25 mouse cellular contexts compared by ENCODE assay signal in the genomic region with DNA sequence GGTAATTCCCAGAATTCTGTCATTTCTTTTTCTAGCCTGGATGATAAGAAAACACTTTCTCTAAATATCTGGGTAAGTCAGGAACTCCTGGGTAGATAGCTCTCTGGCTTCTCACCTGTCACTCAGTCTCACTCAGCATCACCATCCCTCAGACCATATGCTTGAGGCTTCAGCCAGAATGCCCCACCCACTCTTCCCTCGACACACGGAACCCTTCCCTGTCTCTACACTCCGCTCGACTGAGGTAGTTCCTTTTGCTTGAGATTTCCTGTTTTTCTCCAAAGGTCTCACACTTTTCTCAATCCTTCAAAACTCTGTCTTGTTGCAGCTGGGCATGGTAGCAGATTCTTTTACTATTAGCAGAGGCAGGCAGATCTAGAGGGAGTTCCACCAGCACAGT. TPM values are rescaled to one million over a fixed set of nuclear protein-coding genes. Genes with fewer than 3 reads are reported as not detected.
DNase-seq lines count a peak whose midpoint lies in the region; ATAC-seq and TF ChIP-seq lines count a peak whose summit lies in the region.
"Had no signal": no experiment of that assay in that cellular context is flagged by ENCODE, and none has a peak within 500 bp of the region (broad histone marks: within the 10 kb centered on the region; RNA-seq: fewer than 3 reads in every experiment).

No protein-coding gene starts in this region.

- H3K4me3 ChIP-seq in left cerebral cortex, adult 2 months = no peak overlapping the region
- H3K4me3 ChIP-seq in stomach, postnatal 0 days (ENCODE audit: low read depth, low read length) = no peak overlapping the region
- H3K4me3 ChIP-seq in heart, adult 2 months = no peak overlapping the region
- H3K4me3 ChIP-seq: hindbrain, embryonic 15.5 days; kidney, embryonic 15.5 days; limb, embryonic 13.5 days; liver, embryonic 13.5 days; lung, embryonic 15.5 days; stomach, embryonic 15.5 days had no signal

- H3K9ac ChIP-seq in stomach, postnatal 0 days (ENCODE audit: low read length) = no peak overlapping the region
- no peak overlapping the region for H3K9ac ChIP-seq in heart, adult 2 months (ENCODE audit: low read depth, low read length)
- H3K9ac ChIP-seq: hindbrain, embryonic 15.5 days; kidney, embryonic 15.5 days; limb, embryonic 13.5 days; liver, embryonic 13.5 days; lung, embryonic 15.5 days; stomach, embryonic 15.5 days had no signal

- no peak for ATAC-seq in stomach, postnatal 0 days (ENCODE audit: low FRiP score, low TSS enrichment)
- ATAC-seq: intestine, postnatal 0 days; midbrain, embryonic 16.5 days had no signal

- H3K9me3 ChIP-seq in stomach, postnatal 0 days (ENCODE audit: control insufficient read depth, low read length) = no peaks in the 10 kb centered on the region
- H3K9me3 ChIP-seq: hindbrain, embryonic 15.5 days; kidney, embryonic 15.5 days; limb, embryonic 13.5 days; liver, embryonic 13.5 days; lung, embryonic 15.5 days; stomach, embryonic 15.5 days had no signal

- TF ChIP-seq POLR2A in heart, adult 2 months (IDR thresholded peaks at IDR 0.05; ENCODE audit: insufficient read depth, low read depth, low read length) = no peak

- H3K4me1 ChIP-seq in stomach, postnatal 0 days (replicated peaks; ENCODE audit: control insufficient read depth, insufficient read depth) = no peaks in the 10 kb centered on the region
- H3K4me1 ChIP-seq in heart, adult 2 months (ENCODE audit: control insufficient read depth, insufficient read depth, low read length) = no peaks in the 10 kb centered on the region

- no peaks in the 10 kb centered on the region for H3K36me3 ChIP-seq in stomach, postnatal 0 days (ENCODE audit: control insufficient read depth, insufficient read depth, low read length)
- no peaks in the 10 kb centered on the region for H3K36me3 ChIP-seq in heart, adult 2 months (ENCODE audit: control insufficient read depth, insufficient read depth, low read length)
- H3K36me3 ChIP-seq: hindbrain, embryonic 15.5 days; kidney, embryonic 15.5 days; limb, embryonic 13.5 days; liver, embryonic 13.5 days; lung, embryonic 15.5 days; stomach, embryonic 15.5 days had no signal

- peak; percentile 39 for DNase-seq in cerebellum, adult 11 months
- no peak for DNase-seq in cerebellum, adult 8-10 months
- peak; percentile 81 for DNase-seq in right cerebral cortex, adult 18-20 months
- DNase-seq in right cerebral cortex, postnatal 4 days = no peak
- DNase-seq in left cerebral cortex, adult 2 months (ENCODE audit: extremely low spot score in 1 of 2, low spot score in 2 of 2) = peak in 1 of 2 experiments; percentile 46
- no peak for DNase-seq in stomach, postnatal 0 days (ENCODE audit: low spot score)
- no peak for DNase-seq in heart, adult 2 months
- no peak for DNase-seq in neural tube, embryonic 10.5 days (ENCODE audit: extremely low spot score, low spot score)
- DNase-seq: gastrocnemius, postnatal 14 days; heart, adult 18-20 months; heart, postnatal 4 days; liver, embryonic 13.5 days; lung, postnatal 4 days; retina, postnatal 1 day had no signal

- no peaks in the 10 kb centered on the region for H3K79me2 ChIP-seq in heart, adult 2 months (replicated peaks; ENCODE audit: control insufficient read depth, insufficient read depth, low read length)

- no peak overlapping the region for H3K4me2 ChIP-seq in stomach, postnatal 0 days (replicated peaks; ENCODE audit: low read depth)
- H3K4me2 ChIP-seq: hindbrain, embryonic 15.5 days; kidney, embryonic 15.5 days; limb, embryonic 13.5 days; liver, embryonic 13.5 days; lung, embryonic 15.5 days; stomach, embryonic 15.5 days had no signal

- no peak for TF ChIP-seq EP300 in stomach, postnatal 0 days (optimal IDR thresholded peaks at IDR 0.05)
- no peak for TF ChIP-seq EP300 in heart, adult 2 months (IDR thresholded peaks at IDR 0.05; ENCODE audit: insufficient read depth, low read depth, low read length)

- peak overlapping the region; percentile 75 for H3K27ac ChIP-seq in left cerebral cortex, adult 2 months
- no peak overlapping the region for H3K27ac ChIP-seq in stomach, postnatal 0 days (replicated peaks)
- no peak overlapping the region for H3K27ac ChIP-seq in heart, adult 2 months
- H3K27ac ChIP-seq: hindbrain, embryonic 15.5 days; kidney, embryonic 15.5 days; limb, embryonic 13.5 days; liver, embryonic 13.5 days; lung, embryonic 15.5 days; stomach, embryonic 15.5 days had no signal

- no peak for TF ChIP-seq CTCF in left cerebral cortex, adult 2 months (IDR thresholded peaks at IDR 0.05)
- no peak for TF ChIP-seq CTCF in stomach, postnatal 0 days (IDR thresholded peaks at IDR 0.05; ENCODE audit: low read depth)
- no peak for TF ChIP-seq CTCF in heart, adult 2 months (IDR thresholded peaks at IDR 0.05)

- no peaks in the 10 kb centered on the region for H3K27me3 ChIP-seq in stomach, postnatal 0 days (ENCODE audit: control insufficient read depth, insufficient read depth, low read length)
- no peaks in the 10 kb centered on the region for H3K27me3 ChIP-seq in heart, adult 2 months (ENCODE audit: control insufficient read depth, insufficient read depth, low read length)

- intact Hi-C loops in left cerebral cortex, adult 2 months (cut with DNase I) = no loop called here
- intact Hi-C loops in heart, adult 2 months (cut with DNase I) = no loop called here

- WGBS in stomach, postnatal 0 days = 26% methylated on average over 4 of the region's 4 CpGs
- 43% methylated on average over 4 of the region's 4 CpGs for WGBS in heart, adult 2 months

RNA-seq across cellular contexts. Expression of a gene that starts 4.1 kb away (rescaled TPM):
- 10 to 100 TPM; 36.8 to 39.8 TPM for total RNA-seq in left cerebral cortex, adult 2 months (2021)
- 1.9 and 2.5 TPM in 2 replicates for polyA plus RNA-seq in stomach, postnatal 0 days (2015; fragmentation: Nextera tagmentation; extraction: Ambion mirVana)
- total RNA-seq in heart, adult 2 months (2021) = 10 to 100 TPM in 1 of 2 experiments, 1 to 10 TPM in 1; 6.9 to 13.2 TPM
- polyA plus RNA-seq in heart, adult 2 months (2012; rRNA removed) = 1.8 and 3.2 TPM in 2 replicates

RNA-seq across cellular contexts. Expression of a gene that starts 17.1 kb away (rescaled TPM):
- not detected for total RNA-seq in left cerebral cortex, adult 2 months (2021)
- polyA plus RNA-seq in stomach, postnatal 0 days (2015; fragmentation: Nextera tagmentation; extraction: Ambion mirVana) = 0.74 and 1.5 TPM in 2 replicates
- not detected for total RNA-seq in heart, adult 2 months (2021)
- polyA plus RNA-seq in heart, adult 2 months (2012; rRNA removed) = 0.29 and 0.70 TPM in 2 replicates
- total RNA-seq: gastrocnemius, postnatal 14 days; heart, postnatal 4 days; layer of hippocampus, postnatal 25 days had no signal
- polyA plus RNA-seq: forebrain, embryonic 11.5 days; heart, embryonic 14.5 days; hindbrain, embryonic 15.5 days; kidney, embryonic 15.5 days; limb, embryonic 13.5 days; liver, embryonic 13.5 days; lung, embryonic 15.5 days; midbrain, embryonic 16.5 days; neural tube, embryonic 11.5 days had no signal

RNA-seq across cellular contexts. Expression of a gene that starts 28.9 kb away (rescaled TPM):
- 10 to 100 TPM; 63.2 to 72.1 TPM for total RNA-seq in left cerebral cortex, adult 2 months (2021)
- 28.9 and 33.9 TPM in 2 replicates for polyA plus RNA-seq in stomach, postnatal 0 days (2015; fragmentation: Nextera tagmentation; extraction: Ambion mirVana)
- total RNA-seq in heart, adult 2 months (2021) = 10 to 100 TPM; 44.8 to 52.5 TPM
- polyA plus RNA-seq in heart, adult 2 months (2012; rRNA removed) = 25.1 and 39.0 TPM in 2 replicates

RNA-seq across cellular contexts. Expression of a gene that starts 42.1 kb away (rescaled TPM):
- total RNA-seq in left cerebral cortex, adult 2 months (2021) = 1 to 10 TPM in 1 of 2 experiments, under 1 TPM in 1; 0.75 to 1.2 TPM
- polyA plus RNA-seq in stomach, postnatal 0 days (2015; fragmentation: Nextera tagmentation; extraction: Ambion mirVana) = 45.5 and 48.0 TPM in 2 replicates
- total RNA-seq in heart, adult 2 months (2021) = 1 to 10 TPM; 5.3 to 5.5 TPM
- 8.5 and 9.2 TPM in 2 replicates for polyA plus RNA-seq in heart, adult 2 months (2012; rRNA removed)

Comparison
In these comparisons a context has a peak if more than half of its experiments do, and no peak if none do; other contexts are left out.
1. DNase-seq: peak in cerebellum, adult 11 months (single experiment) and right cerebral cortex, adult 18-20 months (single experiment); none in cerebellum, adult 8-10 months (single experiment), right cerebral cortex, postnatal 4 days (single experiment), stomach, postnatal 0 days (single experiment), heart, adult 2 months (0 of 2) and neural tube, embryonic 10.5 days (single experiment).